Mouse (Mus musculus): Measurements from ENCODE around the gene Wbp2.

The Wbp2 gene

GRCm38 (mm10) chr11:116089545-116089944 is 2.8 kb upstream of the Wbp2 start:
- no peak for DNase-seq (ENCODE audit: low spot score in 2 of 2)

DNA sequence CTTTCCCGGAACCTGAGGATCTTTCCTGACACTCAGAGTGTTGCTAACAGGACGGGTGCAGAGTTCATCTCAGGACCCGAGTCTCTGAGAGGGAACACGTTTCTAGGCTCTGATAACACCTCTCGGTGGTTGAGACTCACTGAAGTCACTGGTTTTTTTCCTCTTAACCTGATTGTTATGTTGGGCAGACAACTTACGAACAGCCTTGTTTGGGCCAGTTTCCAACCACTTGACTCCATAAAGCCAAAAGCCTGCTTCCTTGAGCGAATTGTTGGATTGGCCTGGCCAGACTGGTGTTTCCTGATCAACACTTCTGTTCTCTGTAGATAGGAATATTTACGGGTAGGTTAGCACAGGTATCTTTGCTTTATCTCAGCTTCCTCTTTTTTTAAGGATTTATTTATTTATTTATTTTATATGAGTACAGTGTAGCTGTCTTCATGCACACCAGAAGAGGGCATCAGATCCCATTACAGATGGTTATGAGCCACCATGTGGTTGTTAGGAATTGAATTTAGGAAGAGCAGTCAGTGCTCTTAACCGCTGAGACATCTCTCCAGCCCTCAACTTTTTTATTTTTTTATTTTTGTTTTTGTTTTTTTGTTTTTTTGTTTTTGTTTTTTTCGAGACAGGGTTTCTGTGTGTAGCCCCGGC is 2.1 kb upstream of the Wbp2 start:
- DNase-seq (ENCODE audit: low spot score in 2 of 2) = no peak

GRCm38 (mm10) chr11:116088188-116088587 is 1.4 kb upstream of the Wbp2 start:
- DNase-seq (ENCODE audit: low spot score in 2 of 2) = no peak

DNA sequence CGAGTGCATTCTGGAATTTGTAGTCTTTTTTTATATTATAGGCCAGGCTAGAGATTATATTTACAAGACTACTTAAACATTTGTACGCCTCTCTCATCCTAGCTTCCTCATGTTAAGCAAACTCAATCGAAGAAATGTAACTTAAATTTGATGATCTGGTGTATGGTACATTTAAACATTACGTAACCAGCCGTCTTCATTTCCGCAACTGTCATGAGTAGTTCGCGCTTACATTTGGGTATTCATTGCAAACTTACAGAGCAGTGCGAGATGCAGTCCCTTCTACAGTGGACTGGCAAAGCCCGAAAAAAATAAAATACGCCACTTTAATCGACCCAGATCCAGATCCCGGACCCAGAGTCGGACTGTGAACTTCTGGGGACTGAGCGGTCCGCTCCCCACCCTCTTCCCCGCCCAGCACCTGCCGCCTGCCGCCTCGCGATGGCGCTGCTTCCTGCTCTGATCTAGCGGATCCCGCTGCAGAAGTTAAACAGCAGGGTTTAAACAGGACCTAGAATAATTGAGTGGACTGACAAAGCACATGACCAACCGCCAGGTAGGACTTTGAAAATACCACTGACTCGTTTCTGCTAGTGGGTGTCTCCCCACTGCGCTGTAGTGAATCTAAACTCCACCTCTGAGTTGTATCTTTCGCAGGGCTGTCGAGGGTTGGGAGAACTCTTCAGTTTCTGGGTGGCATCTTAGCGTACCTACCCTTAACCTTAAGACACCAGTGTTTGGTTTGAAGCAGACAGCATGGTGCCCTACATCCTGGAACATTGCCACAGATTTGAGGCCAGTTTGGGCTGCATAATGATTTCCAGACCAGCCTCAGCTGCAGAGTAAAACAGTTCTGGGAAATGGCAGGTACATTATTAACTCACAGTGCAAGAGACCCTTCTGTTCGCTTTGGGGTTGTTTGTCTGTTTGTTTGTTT is 667 bp upstream of the Wbp2 start:
- peak; percentile 86 to 91 for DNase-seq (ENCODE audit: low spot score in 2 of 2)

GRCm38 (mm10) chr11:116084166-116084565 is 2.6 kb downstream of the Wbp2 start:
- no peak for DNase-seq (ENCODE audit: low spot score in 2 of 2)

DNA sequence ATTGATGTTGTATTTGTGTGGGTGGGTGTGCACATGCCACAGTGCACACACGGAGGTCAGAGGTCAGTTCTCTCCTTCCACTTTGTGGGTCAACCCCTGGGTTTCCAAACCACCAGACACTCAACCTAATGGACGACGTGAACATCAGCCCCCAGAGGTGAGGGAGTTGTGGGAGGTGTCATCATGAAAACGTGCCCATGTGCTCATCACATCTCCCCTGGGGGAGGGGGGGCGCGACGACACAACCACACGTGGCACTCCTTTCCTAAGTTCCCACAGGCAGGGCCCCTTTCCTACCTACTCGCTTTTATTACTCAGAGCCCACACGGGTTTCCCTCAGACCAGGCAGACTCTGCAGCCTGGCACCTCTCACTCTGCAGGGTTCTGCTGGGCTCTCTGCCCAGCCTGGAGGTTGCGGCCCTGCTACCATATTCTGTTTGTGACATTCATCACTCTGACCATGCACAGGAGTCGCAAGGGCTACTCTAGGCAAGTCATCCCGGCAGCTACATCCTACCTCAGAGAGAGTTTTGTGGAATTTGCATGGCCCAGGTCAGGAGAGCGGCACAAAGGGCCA is 3.6 kb downstream of the Wbp2 start:
- no peak for DNase-seq (ENCODE audit: low spot score in 2 of 2)

DNA sequence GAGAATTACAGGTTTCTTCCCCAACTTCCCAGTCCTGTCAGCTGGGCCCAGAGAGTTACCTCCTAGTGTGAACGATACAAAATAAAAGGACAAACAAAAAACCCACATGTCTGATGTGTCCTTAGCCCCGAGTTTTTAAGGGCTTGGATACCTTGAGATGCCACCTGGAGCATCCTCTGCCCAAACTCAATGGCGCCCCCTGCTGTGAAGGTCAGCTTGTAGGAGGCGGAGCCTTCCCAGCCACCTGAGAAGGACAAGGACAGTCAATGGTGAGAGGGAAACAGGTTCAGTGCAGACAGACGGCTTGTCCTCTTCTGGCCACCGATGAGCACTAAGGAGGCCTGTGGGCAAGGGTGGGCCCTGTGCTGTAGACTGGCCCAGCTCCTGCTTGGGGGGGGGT is 5.7 kb downstream of the Wbp2 start:
- DNase-seq (ENCODE audit: low spot score in 2 of 2) = peak in 1 of 2 experiments; percentile 58

GRCm38 (mm10) chr11:116079511-116079910 is 7.3 kb downstream of the Wbp2 start:
- peak; percentile 82 to 87 for DNase-seq (ENCODE audit: low spot score in 2 of 2)

DNA sequence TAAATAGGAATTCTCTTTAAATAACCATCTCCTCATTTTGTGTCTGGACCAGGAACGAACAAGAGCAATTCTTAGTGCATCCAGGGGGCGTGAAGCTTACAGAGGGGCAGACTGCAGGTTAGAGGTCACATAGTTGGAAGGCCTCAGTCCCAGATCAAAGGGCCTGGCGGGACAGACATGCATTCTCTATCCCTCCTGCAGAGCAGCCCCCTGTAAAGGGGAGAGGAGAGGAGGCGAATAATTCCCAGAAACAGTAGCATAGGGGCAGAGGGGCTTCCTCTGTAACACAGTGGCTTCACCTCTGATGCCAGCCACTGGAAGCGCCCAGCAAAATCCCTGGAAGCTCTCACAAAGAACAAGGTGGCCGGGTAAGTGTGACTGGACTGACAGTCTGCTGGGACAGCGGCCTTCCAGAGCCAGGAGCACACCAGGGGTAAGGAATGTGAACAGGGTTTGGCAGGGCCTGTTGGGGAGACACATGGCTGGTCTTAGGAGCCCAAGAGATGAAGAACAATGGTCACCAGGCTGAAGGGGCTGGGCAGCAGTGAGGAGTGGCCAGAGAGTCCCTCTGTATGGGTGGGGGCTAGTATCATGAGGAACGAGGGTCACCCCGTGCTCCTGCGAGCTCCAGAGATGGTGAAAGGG is 8.0 kb downstream of the Wbp2 start:
- DNase-seq (ENCODE audit: low spot score in 2 of 2) = no peak

- no peak for DNase-seq (ENCODE audit: low spot score in 2 of 2)
Observed at GRCm38 (mm10) chr11:116078221-116078620, 8.6 kb downstream of the Wbp2 start.

GRCm38 (mm10) chr11:116077446-116078204 is 9.2 kb downstream of the Wbp2 start, which contains the start of gene Unc13d:
Gene Unc13d (minus strand): TSS chr11:116077961.
- no peak for DNase-seq (ENCODE audit: low spot score in 2 of 2)

- DNase-seq (ENCODE audit: low spot score in 2 of 2) = no peak
Observed at GRCm38 (mm10) chr11:116076836-116077235, 10.0 kb downstream of the Wbp2 start.

DNA sequence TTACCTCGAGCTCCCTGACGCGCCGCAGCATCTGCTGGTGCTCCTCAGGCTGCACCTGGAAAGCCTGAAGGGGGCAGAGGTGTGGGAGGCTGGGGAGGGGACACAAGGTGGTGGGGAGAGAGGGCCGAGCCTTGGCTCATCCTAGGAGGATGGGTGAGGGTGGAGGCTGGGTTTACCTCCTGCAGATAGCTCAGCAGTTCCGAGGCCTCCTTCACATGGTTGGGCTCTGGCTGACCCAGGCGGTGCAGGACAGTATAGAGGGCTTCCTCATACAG is 10.6 kb downstream of the Wbp2 start:
- no peak for DNase-seq (ENCODE audit: low spot score in 2 of 2)

DNA sequence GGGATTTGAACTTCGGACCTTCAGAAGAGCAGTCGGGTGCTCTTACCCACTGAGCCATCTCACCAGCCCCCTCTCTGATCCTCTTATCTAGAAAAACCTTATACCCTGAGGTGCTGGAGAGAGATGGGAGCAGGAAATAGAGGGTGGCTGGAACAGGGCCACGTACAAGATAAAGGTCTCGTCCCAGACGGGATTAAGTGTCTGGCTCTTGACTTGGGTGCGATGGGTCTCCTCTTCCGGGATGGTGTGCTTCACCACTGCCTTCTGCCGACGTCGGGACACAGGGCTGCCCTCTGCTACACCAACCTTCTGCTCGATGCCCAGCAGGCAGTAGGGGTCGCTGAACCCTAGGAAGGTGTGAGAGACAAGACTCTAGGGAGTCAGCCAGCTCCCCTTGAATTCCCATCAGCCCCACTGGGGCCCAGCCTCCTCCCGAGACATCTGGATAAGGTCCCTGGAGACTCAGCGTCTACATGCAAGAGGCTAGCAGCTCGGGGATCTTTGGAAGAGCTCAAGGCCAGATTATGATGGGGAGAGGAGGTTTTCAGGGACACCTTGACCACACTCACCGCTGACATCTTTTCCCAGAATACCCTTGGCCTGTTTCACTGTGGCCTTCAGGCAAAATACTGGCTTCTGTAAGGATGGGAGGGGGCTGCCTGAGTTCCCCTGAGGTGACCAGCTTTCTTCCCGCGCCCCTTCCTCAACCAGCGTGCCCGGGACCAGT is 11.1 kb downstream of the Wbp2 start:
- no peak for DNase-seq (ENCODE audit: low spot score in 2 of 2)

- no peak for DNase-seq (ENCODE audit: low spot score in 2 of 2)
Observed at GRCm38 (mm10) chr11:116074436-116074991, 12.3 kb downstream of the Wbp2 start.

GRCm38 (mm10) chr11:116072608-116073007 is 14.2 kb downstream of the Wbp2 start:
- no peak for DNase-seq (ENCODE audit: low spot score in 2 of 2)

GRCm38 (mm10) chr11:116071510-116071909 is 15.3 kb downstream of the Wbp2 start:
- no peak for DNase-seq (ENCODE audit: low spot score in 2 of 2)

DNA sequence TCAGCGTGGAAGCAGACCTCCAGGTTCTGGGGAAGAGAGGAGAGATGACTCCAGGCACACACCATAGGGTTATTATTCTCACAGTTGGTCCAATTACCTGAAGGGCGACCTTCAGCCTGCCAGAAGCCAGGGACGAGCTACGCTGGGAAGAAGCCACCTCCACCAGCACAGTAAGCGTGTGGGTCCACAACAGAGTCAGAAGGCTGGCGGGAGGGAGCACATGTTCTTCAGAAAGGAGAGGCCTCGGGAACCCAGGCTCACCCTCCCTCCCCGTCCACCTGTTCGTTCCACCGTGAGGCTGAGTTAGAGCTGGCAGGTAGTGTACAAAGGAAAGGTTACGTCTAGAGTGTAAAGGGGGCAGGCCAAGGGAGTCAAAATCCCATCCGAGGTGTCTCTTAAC is 21.4 kb downstream of the Wbp2 start:
- DNase-seq (ENCODE audit: low spot score in 2 of 2) = no peak

- DNase-seq (ENCODE audit: low spot score in 2 of 2) = no peak
Observed at GRCm38 (mm10) chr11:116064187-116064867, 22.5 kb downstream of the Wbp2 start.

- DNase-seq (ENCODE audit: low spot score in 2 of 2) = no peak
Observed at GRCm38 (mm10) chr11:116063562-116063961, 23.2 kb downstream of the Wbp2 start.

Data from right cerebral cortex, adult 2 months (tissue).